Mouse (Mus musculus) T-cell, adult 2 months (primary cell): ENCODE data around the gene Fbxo31.
"Not testable (repeated sequence)": the region's sequence is repeated elsewhere in the genome, so short reads cannot be mapped to it uniquely, and the experiment has no call there.

Source experiments
- DNase-seq: peaks from one replicate; pipeline ENCODE4 v3.0.0; 2022; ENCODE audit warnings: low spot score

The Fbxo31 gene

DNA sequence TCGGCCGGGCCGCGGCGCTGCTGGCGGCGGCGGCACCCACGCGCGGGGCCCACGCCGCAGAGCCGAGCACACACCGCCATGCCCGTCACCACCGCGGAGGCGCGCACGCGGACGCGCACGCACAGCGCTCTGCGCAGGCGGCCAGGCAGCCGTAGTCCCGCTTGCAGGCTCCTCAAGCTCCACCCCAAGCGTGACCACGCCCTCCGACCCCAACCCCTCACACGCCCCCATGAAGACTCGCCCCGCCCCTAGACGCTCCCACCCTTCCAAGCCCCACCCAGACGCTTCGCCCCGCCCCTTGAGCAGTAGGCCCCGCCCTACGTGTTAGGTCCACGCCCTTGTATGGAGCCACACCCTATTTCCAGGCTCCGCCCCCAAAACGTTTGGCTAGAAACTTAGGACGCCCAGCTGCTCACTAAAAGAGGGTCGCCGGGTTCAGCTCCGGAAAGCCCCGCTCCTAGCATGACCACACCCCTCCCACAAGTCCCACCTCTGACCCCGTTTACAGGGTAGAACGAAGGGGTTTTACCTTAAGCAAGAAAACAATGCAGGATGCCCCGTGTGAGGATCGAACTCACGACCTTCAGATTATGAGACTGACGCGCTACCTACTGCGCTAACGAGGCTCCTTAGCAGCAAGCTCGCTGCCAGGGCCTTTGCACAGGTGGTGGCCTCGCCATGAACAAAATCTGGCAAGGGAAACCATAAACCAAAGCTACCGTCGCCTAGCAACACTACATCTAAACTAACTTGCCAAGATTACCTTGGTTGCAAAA is at the start of gene Fbxo31:
Fbxo31 (minus strand) TSS at position 131 of the 776 bp plus-strand sequence.
- DNase-seq, result peak; percentile 91

DNA sequence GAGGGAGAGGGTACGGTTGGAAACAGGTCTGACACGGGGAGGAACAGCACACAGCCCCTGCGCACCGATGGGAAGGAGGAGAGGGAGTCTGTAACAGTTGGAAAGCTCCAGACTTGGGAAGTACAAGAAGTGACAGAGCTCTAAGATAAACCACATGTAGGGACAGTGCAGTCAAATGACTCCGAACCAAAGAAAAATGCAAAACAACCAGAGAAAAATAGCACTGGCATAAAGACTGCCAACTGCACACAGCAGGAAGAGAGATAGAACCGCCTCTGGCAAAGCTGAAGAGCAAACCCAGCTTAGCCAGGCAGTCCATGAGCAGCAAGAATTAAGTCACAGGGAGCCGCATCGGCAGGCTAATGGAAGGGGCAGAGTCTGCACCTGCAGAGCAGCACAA is 44.4 kb upstream of the Fbxo31 start:
- DNase-seq, result no peak

DNA sequence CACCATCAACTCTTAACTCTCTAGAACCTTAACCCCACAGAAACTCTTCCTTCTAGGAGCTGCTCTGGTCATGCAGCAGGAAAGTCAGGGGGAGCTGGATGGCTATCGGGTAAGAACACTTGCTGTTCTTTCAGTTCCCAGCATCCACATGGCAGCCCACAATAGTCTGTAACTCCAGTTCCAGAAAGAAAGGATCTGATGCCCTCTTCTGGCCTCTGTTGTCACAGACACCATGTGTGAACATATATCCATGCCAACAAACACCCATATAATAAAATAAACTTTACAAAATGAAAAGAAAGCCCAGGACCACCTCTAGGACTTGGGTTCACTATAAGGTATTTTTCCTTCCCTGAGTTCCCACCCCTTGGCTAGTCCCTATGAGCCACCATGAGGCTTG is 43.3 kb upstream of the Fbxo31 start:
- DNase-seq, result no peak

- DNase-seq, result no peak
Observed at GRCm38 (mm10) chr8:121620801-121621516, 42.4 kb upstream of the Fbxo31 start.

DNA sequence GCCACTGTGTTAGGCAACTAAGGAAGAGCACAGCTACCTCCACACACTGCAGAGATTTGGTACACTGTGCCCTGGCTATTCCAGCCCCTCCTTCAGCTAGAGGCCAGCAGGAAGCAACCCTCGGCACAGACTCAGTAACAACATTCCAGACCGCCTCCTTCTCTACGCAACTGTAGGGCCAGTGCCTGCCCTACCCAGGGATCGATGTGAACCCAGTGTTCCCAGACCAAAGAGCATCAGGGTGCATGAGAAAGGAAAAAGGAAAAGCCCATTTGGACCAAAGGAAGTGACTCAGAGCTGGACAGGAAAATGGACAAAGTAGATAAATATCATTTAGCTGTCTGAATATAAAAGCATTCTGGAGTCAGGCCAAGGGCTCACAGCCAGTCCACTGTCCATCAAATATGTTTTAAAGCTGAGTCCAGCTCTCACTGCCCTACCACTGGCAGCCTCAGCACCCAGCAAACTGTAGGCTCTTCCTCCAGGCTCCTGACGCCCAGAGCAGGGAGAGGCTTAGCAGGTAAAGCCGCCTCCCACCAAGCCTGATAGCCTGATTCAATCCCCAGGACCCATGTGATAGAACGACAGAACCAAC is 40.9 kb upstream of the Fbxo31 start:
- no peak for DNase-seq

- no peak for DNase-seq
Observed at GRCm38 (mm10) chr8:121613419-121613818, 34.8 kb upstream of the Fbxo31 start.

GRCm38 (mm10) chr8:121609916-121610315 is 31.3 kb upstream of the Fbxo31 start:
- no peak for DNase-seq

GRCm38 (mm10) chr8:121609251-121609650 is 30.6 kb upstream of the Fbxo31 start:
- no peak for DNase-seq

- no peak for DNase-seq
Observed at GRCm38 (mm10) chr8:121607661-121608060, 29.1 kb upstream of the Fbxo31 start.

- DNase-seq, result no peak
Observed at GRCm38 (mm10) chr8:121603801-121604200, 25.2 kb upstream of the Fbxo31 start.

DNA sequence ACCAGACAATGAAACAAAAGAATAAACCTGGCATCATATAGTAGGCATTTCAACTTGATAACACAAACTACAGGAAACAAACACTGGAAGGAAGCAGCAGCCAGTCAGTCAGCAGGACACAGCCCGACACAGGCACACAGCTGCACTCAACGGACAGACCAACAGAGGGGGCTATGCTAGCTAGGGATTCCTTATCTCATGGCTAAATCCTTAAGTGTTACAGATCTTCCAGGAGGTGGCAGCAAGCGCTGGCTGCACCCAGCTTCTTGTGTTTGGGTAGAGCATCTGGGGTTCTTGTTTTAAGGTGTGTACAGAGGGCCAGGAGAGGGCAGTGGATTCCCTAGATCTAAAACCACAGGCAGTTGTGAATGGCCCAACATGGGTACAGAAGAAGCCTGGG is 24.3 kb upstream of the Fbxo31 start:
- peak; percentile 68 for DNase-seq

GRCm38 (mm10) chr8:121602411-121602810 is 23.8 kb upstream of the Fbxo31 start:
- DNase-seq, result no peak

DNA sequence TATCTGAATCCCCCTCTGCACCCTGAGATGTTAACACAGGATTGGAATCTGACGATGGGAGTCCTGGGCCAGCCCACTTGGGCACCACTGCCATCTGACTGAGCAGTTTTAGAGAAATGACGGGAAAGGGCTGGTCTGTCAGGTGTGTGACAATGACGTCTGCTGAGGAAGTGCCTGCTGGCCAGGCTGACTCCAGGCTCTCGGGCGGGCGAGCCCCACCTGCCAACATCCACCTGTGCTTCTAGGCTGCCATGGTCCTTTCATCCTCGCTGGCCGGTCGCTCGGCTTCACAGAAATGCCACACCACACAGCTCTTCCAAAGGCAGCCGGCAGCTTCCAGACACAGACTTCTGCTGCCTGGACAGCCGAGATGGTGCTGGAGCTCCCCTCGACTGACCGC is 21.2 kb upstream of the Fbxo31 start:
- no peak for DNase-seq

DNA sequence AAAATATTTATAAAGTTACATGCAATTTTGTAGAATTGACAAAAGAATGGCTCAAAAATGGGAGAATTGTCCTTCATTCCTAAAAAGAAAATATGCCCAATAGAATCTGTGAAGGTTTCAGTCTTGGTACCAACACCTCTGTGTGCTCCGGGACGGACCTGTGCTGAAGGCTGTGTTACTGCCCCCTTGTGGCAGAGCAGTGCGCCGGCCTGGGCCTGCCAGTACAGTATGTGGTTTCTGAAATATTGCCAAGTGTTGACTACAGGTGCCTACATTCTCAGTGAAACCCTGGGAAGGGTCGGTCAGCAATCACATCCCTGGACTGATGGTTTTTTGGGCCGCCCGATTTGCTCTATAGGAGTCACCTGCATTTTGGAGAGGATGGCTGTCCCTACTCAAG is 20.3 kb upstream of the Fbxo31 start:
- peak; percentile 83 for DNase-seq

- no peak for DNase-seq
Observed at GRCm38 (mm10) chr8:121598190-121598589, 19.6 kb upstream of the Fbxo31 start.

- not testable (repeated sequence) for DNase-seq
Observed at GRCm38 (mm10) chr8:121597492-121597891, 18.9 kb upstream of the Fbxo31 start.

DNA sequence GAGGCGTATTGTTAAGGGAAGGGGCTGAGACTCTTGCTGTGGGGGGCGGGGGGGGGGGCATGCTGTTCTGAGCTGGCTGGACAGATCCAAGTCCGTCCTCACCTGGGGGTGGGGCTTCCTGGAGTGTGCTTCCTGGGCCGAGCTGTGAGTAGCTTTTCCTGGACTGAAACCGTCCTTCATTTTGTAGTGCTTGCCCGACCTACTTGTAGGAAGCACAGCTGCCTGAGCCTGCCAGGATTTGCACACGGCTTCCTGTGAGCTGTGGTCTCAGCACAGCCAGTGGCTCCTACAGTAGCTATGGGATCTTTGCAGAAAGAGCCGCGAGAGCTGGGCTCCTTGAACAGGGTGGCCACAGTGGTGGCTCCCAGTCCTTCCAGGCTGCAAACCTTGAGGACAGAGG is 15.4 kb upstream of the Fbxo31 start:
- no peak for DNase-seq

- no peak for DNase-seq
Observed at GRCm38 (mm10) chr8:121593293-121593692, 14.7 kb upstream of the Fbxo31 start.

GRCm38 (mm10) chr8:121591178-121592066 is 12.8 kb upstream of the Fbxo31 start:
- DNase-seq, result peak; percentile 63

DNA sequence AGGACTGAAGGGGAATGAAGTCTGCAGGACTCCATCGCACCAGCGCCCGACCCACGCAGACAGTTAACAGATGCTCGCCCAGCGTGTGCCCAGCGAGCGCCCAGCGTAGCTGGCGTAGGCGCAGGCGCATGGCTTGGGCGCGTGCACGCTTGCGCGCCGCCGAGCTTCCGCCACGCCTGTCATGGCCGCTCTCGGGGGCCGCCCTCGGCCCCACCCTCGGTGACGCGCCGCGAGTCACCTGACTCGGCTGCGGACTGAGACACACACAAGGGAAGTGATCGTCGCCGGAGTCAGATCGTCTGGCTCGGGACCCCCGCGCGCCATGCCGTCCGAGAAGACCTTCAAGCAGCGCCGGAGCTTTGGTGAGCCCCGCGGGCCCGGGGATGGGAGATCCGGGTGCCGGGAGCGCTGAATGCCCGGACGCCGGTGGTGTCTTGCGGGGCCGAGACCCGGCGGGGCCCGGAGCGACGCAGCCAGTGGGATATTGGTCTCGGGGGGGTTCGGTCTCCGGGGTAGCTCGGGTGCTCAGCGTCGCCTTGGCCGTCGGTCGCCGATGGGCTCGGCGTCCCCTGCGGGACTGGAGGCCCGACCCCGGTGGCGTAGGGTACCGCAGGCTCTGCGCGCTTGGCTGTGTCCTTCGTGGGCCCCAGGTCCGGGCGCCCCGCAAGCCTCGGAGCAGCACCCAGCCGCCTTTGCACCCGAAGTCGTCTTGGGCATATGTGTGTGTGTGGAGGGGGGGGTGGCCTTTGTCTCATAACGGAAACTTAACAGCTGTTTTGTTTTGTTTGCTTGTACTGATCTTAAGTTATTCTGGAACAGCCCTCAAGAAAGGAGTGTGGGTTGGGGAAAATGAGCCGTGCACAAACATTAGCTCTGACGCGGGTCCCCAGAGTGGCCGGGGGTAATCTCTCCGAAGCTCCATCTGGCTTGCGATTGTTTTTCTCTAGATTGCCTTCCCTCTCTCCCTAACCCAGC is 11.9 kb upstream of the Fbxo31 start, which contains the start of gene Map1lc3b:
Map1lc3b (plus strand) TSS at position 159 of the 975 bp plus-strand sequence.
- peak; percentile 96 for DNase-seq
